Mouse (Mus musculus): ENCODE data around the gene Dmp1. TPM values are rescaled to one million over a fixed set of nuclear protein-coding genes. Genes with fewer than 3 reads are reported as not detected.

Gene Dmp1
- polyA plus RNA-seq, 1 experiment from 2014 or later, result 0.44 TPM

Other genes starting within 250 kb of the Dmp1 start
- not detected in 2 replicates for gene Hsd17b13, start 225.2 kb upstream of the Dmp1 start, polyA plus RNA-seq (2016; fragmentation: Nextera tagmentation; extraction: Ambion mirVana)
- 1.8 and 2.0 TPM in 2 replicates for gene Hsd17b11, start 180.7 kb upstream of the Dmp1 start, polyA plus RNA-seq (2016; fragmentation: Nextera tagmentation; extraction: Ambion mirVana)
- gene Nudt9, start 156.3 kb upstream of the Dmp1 start, polyA plus RNA-seq (2016; fragmentation: Nextera tagmentation; extraction: Ambion mirVana), result 78.1 and 81.7 TPM in 2 replicates
- not detected in 2 replicates for gene Gm17660, start 125.0 kb upstream of the Dmp1 start, polyA plus RNA-seq (2016; fragmentation: Nextera tagmentation; extraction: Ambion mirVana)
- gene Sparcl1, start 88.9 kb upstream of the Dmp1 start, polyA plus RNA-seq (2016; fragmentation: Nextera tagmentation; extraction: Ambion mirVana), result 88.0 and 95.9 TPM in 2 replicates
- not detected in 2 replicates for gene Dspp, start 31.9 kb upstream of the Dmp1 start, polyA plus RNA-seq (2016; fragmentation: Nextera tagmentation; extraction: Ambion mirVana)
- not detected in 2 replicates for gene Ibsp, start 96.6 kb downstream of the Dmp1 start, polyA plus RNA-seq (2016; fragmentation: Nextera tagmentation; extraction: Ambion mirVana)
- gene Mepe, start 122.7 kb downstream of the Dmp1 start, polyA plus RNA-seq (2016; fragmentation: Nextera tagmentation; extraction: Ambion mirVana), result not detected in 2 replicates
- gene Spp1, start 232.5 kb downstream of the Dmp1 start, polyA plus RNA-seq (2016; fragmentation: Nextera tagmentation; extraction: Ambion mirVana), result 4.3 and 4.7 TPM in 2 replicates